ENCODE assay signal across 10 mouse cellular contexts in the genomic region with DNA sequence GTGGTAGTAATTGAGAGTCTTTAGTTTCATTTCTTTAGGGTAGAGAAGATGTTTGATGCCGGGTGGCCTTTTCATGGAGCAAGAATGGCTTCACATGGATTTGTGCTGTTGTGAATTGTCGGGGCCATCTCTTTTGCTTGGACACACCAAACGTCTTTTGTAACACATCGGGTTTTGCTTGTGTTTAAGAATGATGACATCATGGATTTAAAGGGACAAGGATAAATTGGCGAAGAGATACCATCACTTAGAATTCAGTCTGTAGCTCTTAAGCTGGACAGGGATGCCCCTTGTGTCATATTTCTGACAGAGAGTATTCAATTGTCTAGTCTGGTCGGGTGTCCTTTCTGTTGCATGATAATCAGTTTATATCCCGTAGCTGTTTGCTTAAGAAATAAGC. TPM values are rescaled to one million over a fixed set of nuclear protein-coding genes. Genes with fewer than 3 reads are reported as not detected.
A peak's percentile ranks its signal among the peaks of the same experiment; 100 is the strongest.
DNase-seq lines count a peak whose midpoint lies in the region; ATAC-seq and TF ChIP-seq lines count a peak whose summit lies in the region.
"Had no signal": no experiment of that assay in that cellular context is flagged by ENCODE, and none has a peak within 500 bp of the region (broad histone marks: within the 10 kb centered on the region; RNA-seq: fewer than 3 reads in every experiment).

No protein-coding gene starts in this region.

- no peaks in the 10 kb centered on the region for H3K36me3 ChIP-seq in embryonic facial prominence, embryonic 11.5 days (replicated peaks; ENCODE audit: control insufficient read depth, insufficient read depth, low read depth, low read length)
- no peaks in the 10 kb centered on the region for H3K36me3 ChIP-seq in intestine, postnatal 0 days (ENCODE audit: control insufficient read depth, insufficient read depth)
- no peaks in the 10 kb centered on the region for H3K36me3 ChIP-seq in neural tube, embryonic 14.5 days (ENCODE audit: control insufficient read depth, insufficient read depth, low read length)

- H3K27ac ChIP-seq in layer of hippocampus, adult 2 months: no peak overlapping the region
- no peak overlapping the region for H3K27ac ChIP-seq in embryonic facial prominence, embryonic 11.5 days (replicated peaks; ENCODE audit: low read depth, low read length)
- 0 out of 2 replicates have a peak overlapping the region, but pooled peaks have one; percentile 97 for H3K27ac ChIP-seq in intestine, postnatal 0 days (ENCODE audit: low read depth, low read length)
- H3K27ac ChIP-seq in neural tube, embryonic 14.5 days (ENCODE audit: low read depth, low read length): no peak overlapping the region

- H3K4me1 ChIP-seq in embryonic facial prominence, embryonic 11.5 days (ENCODE audit: control insufficient read depth, insufficient read depth, low read length): no peaks in the 10 kb centered on the region
- 0 out of 2 replicates have a peak, but pooled peaks cover 8% of the 10 kb centered on the region for H3K4me1 ChIP-seq in intestine, postnatal 0 days (replicated peaks; ENCODE audit: control insufficient read depth, insufficient read depth, low read length)
- H3K4me1 ChIP-seq in neural tube, embryonic 14.5 days (ENCODE audit: control insufficient read depth, insufficient read depth, low read length): peaks cover 19% of the 10 kb centered on the region

- peak overlapping the region; percentile 96 for H3K9ac ChIP-seq in embryonic facial prominence, embryonic 11.5 days (replicated peaks; ENCODE audit: low read length)
- peak overlapping the region; percentile 92 for H3K9ac ChIP-seq in intestine, postnatal 0 days (ENCODE audit: low read depth, low read length)
- H3K9ac ChIP-seq in neural tube, embryonic 14.5 days (replicated peaks; ENCODE audit: low read depth, low read length): peak overlapping the region; percentile 96

- peak overlapping the region; percentile 94 for H3K4me3 ChIP-seq in layer of hippocampus, adult 2 months
- H3K4me3 ChIP-seq in embryonic facial prominence, embryonic 11.5 days (ENCODE audit: low read depth, low read length): peak overlapping the region; percentile 95
- H3K4me3 ChIP-seq in intestine, postnatal 0 days (ENCODE audit: low read depth, low read length): peak overlapping the region; percentile 98
- peak overlapping the region; percentile 98 for H3K4me3 ChIP-seq in neural tube, embryonic 14.5 days (ENCODE audit: low read depth, low read length)

- no peaks in the 10 kb centered on the region for H3K9me3 ChIP-seq in embryonic facial prominence, embryonic 11.5 days (replicated peaks; ENCODE audit: control insufficient read depth, low read length)
- no peaks in the 10 kb centered on the region for H3K9me3 ChIP-seq in intestine, postnatal 0 days (ENCODE audit: control insufficient read depth)
- H3K9me3 ChIP-seq in neural tube, embryonic 14.5 days (ENCODE audit: control insufficient read depth, low read length): no peaks in the 10 kb centered on the region

- WGBS in embryonic facial prominence, embryonic 11.5 days: 39% methylated on average over 7 of the region's 7 CpGs
- WGBS in intestine, postnatal 0 days: 15% methylated on average over 7 of the region's 7 CpGs
- 23% methylated on average over 7 of the region's 7 CpGs for WGBS in neural tube, embryonic 14.5 days

- peak overlapping the region; percentile 65 for H3K4me2 ChIP-seq in embryonic facial prominence, embryonic 11.5 days (ENCODE audit: low read depth, low read length)
- H3K4me2 ChIP-seq in intestine, postnatal 0 days (replicated peaks; ENCODE audit: low read depth): peak overlapping the region; percentile 83
- peak overlapping the region; percentile 55 for H3K4me2 ChIP-seq in neural tube, embryonic 14.5 days (ENCODE audit: low read depth, low read length)

- no peak for DNase-seq in layer of hippocampus, adult 2 months (ENCODE audit: low spot score in 2 of 2)
- DNase-seq in layer of hippocampus, adult 9-11 months: no peak
- no peak for DNase-seq in embryonic facial prominence, embryonic 11.5 days (ENCODE audit: low spot score)
- no peak for DNase-seq in cerebellum, adult 11-12 months
- no peak for DNase-seq in cerebellum, postnatal 25 days
- no peak for DNase-seq in kidney, adult 8-10 months
- DNase-seq: gastrocnemius, postnatal 10 days; retina, postnatal 1 day had no signal

- H3K27me3 ChIP-seq in embryonic facial prominence, embryonic 11.5 days (ENCODE audit: control insufficient read depth, insufficient read depth, low read length): no peaks in the 10 kb centered on the region
- no peaks in the 10 kb centered on the region for H3K27me3 ChIP-seq in intestine, postnatal 0 days (replicated peaks; ENCODE audit: control insufficient read depth, insufficient read depth, low read length)
- no peaks in the 10 kb centered on the region for H3K27me3 ChIP-seq in neural tube, embryonic 14.5 days (ENCODE audit: control insufficient read depth, insufficient read depth, low read length)

- no peak for TF ChIP-seq CTCF in layer of hippocampus, adult 2 months (conservative IDR thresholded peaks at IDR 0.05)
- TF ChIP-seq CTCF in intestine, postnatal 0 days (IDR thresholded peaks at IDR 0.05; ENCODE audit: low read depth): no peak

- no peak for ATAC-seq in embryonic facial prominence, embryonic 11.5 days (replicated peaks; ENCODE audit: insufficient number of reproducible peaks, low FRiP score, low TSS enrichment, low read depth)
- ATAC-seq in intestine, postnatal 0 days: no peak
- ATAC-seq in neural tube, embryonic 14.5 days (ENCODE audit: low read depth): no peak

RNA-seq across cellular contexts. Expression of a gene that starts 1.4 kb away (rescaled TPM):
- 10 to 100 TPM; 21.2 to 22.8 TPM for total RNA-seq in layer of hippocampus, adult 2 months (2021)
- polyA plus RNA-seq in embryonic facial prominence, embryonic 11.5 days (2014; fragmentation: Nextera tagmentation; extraction: Ambion mirVana): 23.7 and 25.2 TPM in 2 replicates
- 11.6 and 14.3 TPM in 2 replicates for polyA plus RNA-seq in intestine, postnatal 0 days (2015; fragmentation: Nextera tagmentation; extraction: Ambion mirVana)
- polyA plus RNA-seq in neural tube, embryonic 14.5 days (2014; fragmentation: Nextera tagmentation; extraction: Ambion mirVana): 28.3 and 31.7 TPM in 2 replicates

RNA-seq across cellular contexts. Expression of a gene that starts 9.5 kb away (rescaled TPM):
- 10 to 100 TPM; 49.7 to 54.3 TPM for total RNA-seq in layer of hippocampus, adult 2 months (2021)
- 36.3 and 36.6 TPM in 2 replicates for polyA plus RNA-seq in embryonic facial prominence, embryonic 11.5 days (2014; fragmentation: Nextera tagmentation; extraction: Ambion mirVana)
- 35.0 TPM in 2 replicates for polyA plus RNA-seq in intestine, postnatal 0 days (2015; fragmentation: Nextera tagmentation; extraction: Ambion mirVana)
- polyA plus RNA-seq in neural tube, embryonic 14.5 days (2014; fragmentation: Nextera tagmentation; extraction: Ambion mirVana): 13.2 and 13.7 TPM in 2 replicates
